Mouse (Mus musculus): Measurements from ENCODE around the gene B4galt5.

The B4galt5 gene

GRCm38 (mm10) chr2:167358499-167358898, 9.5 kb upstream of the B4galt5 start:
- DNase-seq (ENCODE audit: low spot score) = no peak

- DNase-seq (ENCODE audit: low spot score) = no peak
Observed at GRCm38 (mm10) chr2:167356885-167357284, 7.9 kb upstream of the B4galt5 start.

DNA sequence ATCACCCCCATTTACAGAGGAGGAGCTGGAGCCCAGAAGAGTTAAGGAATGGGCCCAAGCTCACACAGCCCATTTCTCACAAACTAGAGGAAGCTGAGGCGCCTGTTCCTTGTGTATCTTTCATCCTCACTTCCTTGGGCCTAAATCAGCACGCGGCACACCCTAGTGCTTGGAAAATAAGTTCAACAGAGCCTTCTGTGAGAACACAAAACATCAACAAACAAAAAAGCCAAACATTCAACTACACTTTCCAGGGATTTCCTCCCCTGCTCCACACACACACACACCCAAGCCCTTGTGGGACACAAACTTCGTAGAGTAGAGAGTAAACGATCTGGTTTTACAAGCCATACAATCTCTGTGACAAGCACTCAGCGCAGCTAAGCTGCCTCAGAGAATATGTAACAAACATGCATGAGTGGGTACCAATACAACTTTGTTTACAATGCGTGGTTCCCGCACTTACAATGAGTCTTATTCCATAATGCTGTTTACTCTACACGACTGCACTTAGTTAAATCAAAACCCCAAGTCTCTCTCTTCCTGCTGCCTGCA, 5.7 kb upstream of the B4galt5 start:
- no peak for DNase-seq (ENCODE audit: low spot score)

- DNase-seq (ENCODE audit: low spot score) = no peak
Observed at GRCm38 (mm10) chr2:167354046-167354445, 5.1 kb upstream of the B4galt5 start.

- DNase-seq (ENCODE audit: low spot score) = no peak
Observed at GRCm38 (mm10) chr2:167352496-167352895, 3.5 kb upstream of the B4galt5 start.

DNA sequence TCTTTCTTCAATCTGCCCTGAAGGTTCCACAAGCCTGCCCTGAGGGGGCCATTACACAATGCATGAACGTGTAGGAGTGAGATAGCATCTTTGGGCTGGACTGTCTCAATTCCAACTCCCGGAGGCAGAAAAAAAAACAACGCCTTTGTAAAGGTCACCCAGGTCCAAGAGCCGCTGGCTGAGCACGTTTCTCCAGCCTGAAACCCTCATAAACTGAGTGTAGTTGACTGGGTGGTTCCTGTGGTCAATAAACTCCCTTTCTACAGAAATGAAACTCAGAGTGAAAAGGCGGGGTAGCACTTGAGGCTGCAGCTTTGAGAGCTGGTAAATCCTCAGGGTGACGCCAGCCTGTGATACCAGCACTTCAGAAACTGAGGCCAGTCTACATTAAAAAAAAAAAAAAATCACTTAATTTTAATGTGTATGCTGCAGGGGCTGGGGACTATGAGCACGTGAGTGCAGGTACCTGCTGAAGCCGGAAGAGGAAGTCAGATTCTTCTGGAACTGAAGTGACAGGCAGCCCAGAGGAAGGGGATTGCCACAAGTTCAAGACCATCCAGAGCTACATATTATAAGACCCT, 2.5 kb upstream of the B4galt5 start:
- peak; percentile 67 for DNase-seq (ENCODE audit: low spot score)

- no peak for DNase-seq (ENCODE audit: low spot score)
Observed at GRCm38 (mm10) chr2:167350126-167350650, 1.2 kb upstream of the B4galt5 start.

DNA sequence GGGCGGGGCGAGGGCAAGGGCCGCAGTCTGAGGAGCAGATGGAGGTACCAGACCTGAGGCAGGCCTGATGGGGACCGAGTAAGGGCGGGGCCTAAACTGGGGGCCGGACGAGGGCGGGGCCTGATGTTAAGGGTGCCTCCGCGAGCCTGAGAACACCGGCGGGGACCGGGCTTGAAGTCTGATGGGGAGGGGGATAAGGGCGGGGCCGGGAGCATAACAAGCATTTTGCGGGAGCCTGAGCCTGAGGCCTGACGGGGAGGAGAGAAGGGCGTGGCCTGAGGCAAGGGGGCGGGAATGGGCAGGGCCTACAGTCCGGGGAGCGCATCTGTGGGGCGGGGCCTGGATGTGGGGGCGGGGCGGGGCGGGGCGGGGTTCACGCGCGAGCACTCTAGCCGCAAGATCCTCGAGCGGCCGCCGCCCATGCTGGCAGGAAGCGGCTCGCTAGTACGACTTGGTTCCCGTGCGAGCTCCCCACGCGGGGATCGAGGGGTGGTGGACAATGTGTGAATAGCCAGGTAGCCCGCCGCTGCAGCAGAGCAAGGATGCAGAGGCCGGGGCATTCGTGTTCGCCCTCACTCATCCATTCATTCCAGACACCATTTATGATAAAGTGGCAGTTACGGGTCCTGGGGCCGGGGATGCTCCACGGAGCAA, 427 bp upstream of the B4galt5 start:
- peak; percentile 96 for DNase-seq (ENCODE audit: low spot score)

GRCm38 (mm10) chr2:167347991-167348375, 1.0 kb downstream of the B4galt5 start:
- DNase-seq (ENCODE audit: low spot score) = no peak

- DNase-seq (ENCODE audit: low spot score) = no peak
Observed at GRCm38 (mm10) chr2:167347361-167347760, 1.6 kb downstream of the B4galt5 start.

- DNase-seq (ENCODE audit: low spot score) = no peak
Observed at GRCm38 (mm10) chr2:167345508-167346164, 3.3 kb downstream of the B4galt5 start.

DNA sequence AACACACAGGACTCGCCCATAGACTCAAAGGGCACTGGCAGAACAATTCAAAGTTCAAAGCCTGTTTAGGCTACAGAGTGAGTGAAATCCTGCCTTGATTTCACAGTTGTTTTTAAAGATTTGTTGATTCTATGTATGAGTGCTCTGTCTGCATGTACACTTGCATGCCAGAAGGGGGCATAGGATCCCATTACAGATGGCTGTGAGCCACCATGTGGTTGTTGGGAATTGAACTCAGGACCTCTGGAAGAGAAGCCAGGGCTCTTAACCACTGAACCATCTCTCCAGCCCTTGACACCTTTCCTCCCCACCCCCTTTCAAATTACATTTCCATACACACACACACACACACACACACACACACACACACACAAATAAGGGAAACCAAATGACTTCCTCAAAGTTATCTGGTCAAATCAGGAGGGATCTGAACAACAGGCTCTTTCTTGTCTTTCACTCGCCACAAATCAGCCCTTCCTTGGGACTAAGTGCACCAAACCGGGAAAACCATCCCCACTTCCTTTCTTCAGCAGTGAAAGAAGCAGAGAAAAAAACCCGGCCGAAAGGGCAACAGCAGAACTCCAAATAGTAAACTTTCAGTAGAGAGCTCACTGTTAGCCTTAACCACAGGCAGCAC, 4.0 kb downstream of the B4galt5 start:
- DNase-seq (ENCODE audit: low spot score) = no peak

DNA sequence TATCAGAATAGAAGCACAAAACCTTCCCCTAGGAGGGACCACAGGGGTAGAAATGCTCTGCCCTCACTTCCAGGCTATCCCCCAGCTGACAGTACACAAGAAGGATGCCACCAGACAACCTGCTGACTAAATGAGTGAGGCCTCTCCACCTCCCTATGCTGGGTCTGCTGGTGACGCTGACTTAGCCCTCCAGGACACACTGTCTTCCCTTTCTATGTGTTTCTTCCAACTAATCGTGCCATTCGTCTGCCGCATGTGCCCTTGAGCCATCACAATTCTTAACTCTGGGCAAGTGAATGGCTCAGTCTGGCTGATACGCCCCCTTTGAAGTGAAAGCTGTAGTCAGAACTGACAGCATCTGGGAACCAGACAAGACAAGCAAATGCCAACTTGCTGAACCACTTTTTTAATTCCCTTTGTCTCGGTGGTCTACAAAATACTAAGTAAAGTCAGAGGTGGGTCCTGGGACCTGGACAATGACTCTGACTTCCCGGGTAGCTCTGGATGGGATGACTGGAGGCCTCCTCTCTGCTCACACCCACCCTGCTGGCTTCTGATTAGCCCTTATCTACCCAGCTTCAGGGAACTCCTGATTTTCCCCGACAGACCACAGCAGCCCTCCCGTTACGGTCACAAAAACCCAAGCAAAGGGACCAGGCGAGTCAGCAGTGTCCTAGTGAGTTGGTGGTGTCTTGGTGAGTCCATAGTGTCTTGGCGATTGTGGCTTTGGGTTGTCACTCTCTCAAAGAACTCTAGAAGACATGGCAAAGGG, 5.4 kb downstream of the B4galt5 start:
- DNase-seq (ENCODE audit: low spot score) = no peak

GRCm38 (mm10) chr2:167342876-167343275, 6.1 kb downstream of the B4galt5 start:
- DNase-seq (ENCODE audit: low spot score) = no peak

- DNase-seq (ENCODE audit: low spot score) = no peak
Observed at GRCm38 (mm10) chr2:167337580-167337979, 11.4 kb downstream of the B4galt5 start.

DNA sequence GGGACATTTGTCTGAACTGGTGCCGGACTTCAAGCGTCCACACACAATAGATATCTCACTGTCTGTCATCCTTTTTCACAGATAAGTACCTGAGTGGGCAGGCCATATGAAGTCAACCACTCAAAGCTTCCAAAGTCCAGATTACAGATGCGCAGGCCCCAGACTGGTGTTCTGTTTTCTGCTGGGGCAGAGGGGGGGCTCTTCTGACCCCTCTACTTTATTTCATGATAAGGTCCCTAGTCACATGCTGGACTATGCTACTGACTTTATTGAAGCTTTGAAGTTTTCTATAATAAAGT, 11.8 kb downstream of the B4galt5 start:
- DNase-seq (ENCODE audit: low spot score) = no peak

GRCm38 (mm10) chr2:167336384-167337213, 12.4 kb downstream of the B4galt5 start:
- DNase-seq (ENCODE audit: low spot score) = no peak

DNA sequence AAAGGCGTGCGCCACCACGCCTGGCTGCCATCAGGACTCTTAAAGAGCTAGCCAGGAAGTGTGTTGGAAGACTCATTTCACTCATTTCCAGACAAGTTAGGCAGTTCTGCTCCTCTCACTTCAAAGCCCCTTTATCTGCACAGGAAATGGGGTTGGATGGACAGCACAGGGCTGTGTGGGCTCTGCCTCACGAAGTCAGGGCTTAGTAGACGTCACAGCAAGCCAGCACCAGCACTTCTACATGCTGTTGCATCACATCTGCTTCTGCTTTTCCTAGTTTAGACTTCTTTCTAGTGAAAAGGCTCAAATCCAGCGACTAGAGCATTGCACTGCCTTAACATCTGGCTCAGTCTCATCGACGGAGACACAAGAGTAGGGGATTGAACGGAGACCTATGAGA, 13.9 kb downstream of the B4galt5 start:
- DNase-seq (ENCODE audit: low spot score) = no peak

DNA sequence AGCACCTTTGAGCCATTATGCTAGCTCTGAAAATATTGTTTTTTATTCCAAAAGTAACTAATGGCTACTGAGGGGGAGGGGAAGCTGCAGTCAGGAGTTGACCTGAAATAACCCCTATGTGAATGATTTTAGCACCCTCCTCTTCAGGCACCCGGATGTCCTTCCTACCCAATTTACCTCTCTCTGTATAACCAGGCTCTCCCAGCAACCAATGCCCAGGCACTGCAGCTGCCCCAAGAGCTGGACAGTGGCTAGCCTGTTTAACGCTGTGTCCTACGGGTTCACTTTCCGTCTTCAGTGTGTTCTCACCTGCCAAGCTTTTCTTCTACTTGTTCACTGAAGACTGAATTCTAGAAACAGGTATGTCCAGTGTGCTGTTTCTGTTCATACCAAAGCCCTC, 14.7 kb downstream of the B4galt5 start:
- DNase-seq (ENCODE audit: low spot score) = no peak

GRCm38 (mm10) chr2:167333450-167333849, 15.5 kb downstream of the B4galt5 start:
- no peak for DNase-seq (ENCODE audit: low spot score)

All from lung, postnatal 25 days (tissue).